Mouse (Mus musculus): ENCODE measurements around the gene Dscaml1.

Gene Dscaml1

GRCm38 (mm10) chr9:45682461-45682998, 256.1 kb downstream of the Dscaml1 start:
- no peak for DNase-seq (ENCODE audit: low spot score in 2 of 2)

GRCm38 (mm10) chr9:45693424-45694237, 267.2 kb downstream of the Dscaml1 start:
- DNase-seq (ENCODE audit: low spot score in 2 of 2), result peak in 1 of 2 experiments; percentile 47

- no peak for DNase-seq (ENCODE audit: low spot score in 2 of 2)
Measured at GRCm38 (mm10) chr9:45694256-45694655, 267.8 kb downstream of the Dscaml1 start.

GRCm38 (mm10) chr9:45699171-45699570, 272.7 kb downstream of the Dscaml1 start:
- no peak for DNase-seq (ENCODE audit: low spot score in 2 of 2)

- no peak for DNase-seq (ENCODE audit: low spot score in 2 of 2)
Measured at GRCm38 (mm10) chr9:45703236-45703635, 276.8 kb downstream of the Dscaml1 start.

GRCm38 (mm10) chr9:45704441-45704840, 278.0 kb downstream of the Dscaml1 start:
- no peak for DNase-seq (ENCODE audit: low spot score in 2 of 2)

GRCm38 (mm10) chr9:45710300-45710699, 283.9 kb downstream of the Dscaml1 start:
- no peak for DNase-seq (ENCODE audit: low spot score in 2 of 2)

- DNase-seq (ENCODE audit: low spot score in 2 of 2), result no peak
Measured at GRCm38 (mm10) chr9:45715387-45715786, 289.0 kb downstream of the Dscaml1 start.

- no peak for DNase-seq (ENCODE audit: low spot score in 2 of 2)
Measured at GRCm38 (mm10) chr9:45719997-45720396, 293.6 kb downstream of the Dscaml1 start.

- no peak for DNase-seq (ENCODE audit: low spot score in 2 of 2)
Measured at GRCm38 (mm10) chr9:45731851-45732250, 305.4 kb downstream of the Dscaml1 start.

- no peak for DNase-seq (ENCODE audit: low spot score in 2 of 2)
Measured at GRCm38 (mm10) chr9:45733246-45733645, 306.8 kb downstream of the Dscaml1 start.

GRCm38 (mm10) chr9:45739001-45739701, 312.7 kb downstream of the Dscaml1 start:
- peak in 1 of 2 experiments; percentile 53 for DNase-seq (ENCODE audit: low spot score in 2 of 2)

GRCm38 (mm10) chr9:45739702-45740583, 313.5 kb downstream of the Dscaml1 start:
- DNase-seq (ENCODE audit: low spot score in 2 of 2), result peak in 1 of 2 experiments; percentile 74

GRCm38 (mm10) chr9:45740584-45740980, 314.2 kb downstream of the Dscaml1 start:
- DNase-seq (ENCODE audit: low spot score in 2 of 2), result peak in 1 of 2 experiments; percentile 72

- DNase-seq (ENCODE audit: low spot score in 2 of 2), result no peak
Measured at GRCm38 (mm10) chr9:45745451-45745850, 319.0 kb downstream of the Dscaml1 start.

- DNase-seq (ENCODE audit: low spot score in 2 of 2), result peak in 1 of 2 experiments; percentile 12
Measured at GRCm38 (mm10) chr9:45749917-45750316, 323.5 kb downstream of the Dscaml1 start.

GRCm38 (mm10) chr9:45754452-45755091, 328.1 kb downstream of the Dscaml1 start:
- DNase-seq (ENCODE audit: low spot score in 2 of 2), result peak; percentile 78 to 87

- DNase-seq (ENCODE audit: low spot score in 2 of 2), result no peak
Measured at GRCm38 (mm10) chr9:45766195-45766594, 339.8 kb downstream of the Dscaml1 start.

GRCm38 (mm10) chr9:45767155-45767554, 340.7 kb downstream of the Dscaml1 start:
- DNase-seq (ENCODE audit: low spot score in 2 of 2), result no peak

GRCm38 (mm10) chr9:45768421-45768820, 342.0 kb downstream of the Dscaml1 start:
- DNase-seq (ENCODE audit: low spot score in 2 of 2), result no peak

GRCm38 (mm10) chr9:45769596-45769995, 343.2 kb downstream of the Dscaml1 start:
- no peak for DNase-seq (ENCODE audit: low spot score in 2 of 2)
